Mouse (Mus musculus) heart, postnatal 25 days (tissue): ENCODE measurements at regions not wholly inside any gene's neighbourhood (a gene's known extent, or its start where the extent isn't known, plus 50 kb on each side); places are given as distances from the start of the nearest gene placed in this dataset.

Experiments
- DNase-seq: peaks from one replicate; pipeline ENCODE4 v3.0.0; 2022; ENCODE audit warnings: low spot score
- intact Hi-C: fragments of 180-260 bp; cut with DNase I; formaldehyde crosslinking; loops from one replicate; pipeline ENCODE4 v1.15.1; 2025

DNA sequence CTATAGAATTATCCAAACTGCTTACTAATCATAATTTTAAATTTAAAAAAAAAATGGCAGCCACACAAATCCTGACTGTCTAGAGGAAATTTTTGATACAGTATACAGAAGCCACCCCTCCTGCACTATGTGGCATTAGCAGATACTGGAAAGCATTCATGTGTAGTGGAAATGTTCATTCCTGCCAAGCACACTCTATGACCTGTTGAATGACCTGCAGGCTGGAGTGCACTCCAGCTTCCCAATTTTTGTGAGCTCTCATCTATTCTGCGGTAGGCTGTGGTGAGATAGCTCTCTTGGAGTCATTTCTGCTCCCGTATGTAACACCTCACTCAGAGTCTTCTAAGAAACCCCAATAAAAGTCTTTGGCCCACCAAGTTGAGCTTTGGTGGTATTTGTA is 382.5 kb downstream of the Nedd1 start:
- DNase-seq, result no peak
- intact Hi-C loops, result no loop called here

GRCm38 (mm10) chr10:92336949-92337348 is 385.3 kb downstream of the Nedd1 start:
- intact Hi-C loops, result no loop called here
- DNase-seq, result no peak

DNA sequence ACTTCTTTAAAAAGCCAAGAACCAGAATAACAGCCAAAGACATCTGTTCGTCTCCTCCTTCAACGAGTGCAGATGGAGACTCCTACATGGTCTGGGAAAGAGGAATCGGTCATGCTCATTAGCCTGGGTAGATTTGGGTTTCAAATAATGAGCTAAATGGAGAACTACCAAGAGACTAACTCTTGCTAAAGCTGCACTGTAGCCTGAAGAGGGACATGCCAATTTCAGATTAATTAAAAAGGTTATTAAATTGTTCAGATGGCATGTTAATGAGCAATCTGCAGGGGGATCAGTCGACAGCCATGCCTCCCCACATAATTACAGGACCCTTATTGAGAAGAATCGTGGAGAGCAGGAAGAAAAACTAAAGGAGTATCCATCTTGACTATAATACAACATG is 386.1 kb downstream of the Nedd1 start:
- DNase-seq, result no peak
- intact Hi-C loops, result no loop called here

- no peak for DNase-seq
- intact Hi-C loops, result no loop called here
Observed at GRCm38 (mm10) chr10:92335141-92335540, 387.1 kb downstream of the Nedd1 start.

DNA sequence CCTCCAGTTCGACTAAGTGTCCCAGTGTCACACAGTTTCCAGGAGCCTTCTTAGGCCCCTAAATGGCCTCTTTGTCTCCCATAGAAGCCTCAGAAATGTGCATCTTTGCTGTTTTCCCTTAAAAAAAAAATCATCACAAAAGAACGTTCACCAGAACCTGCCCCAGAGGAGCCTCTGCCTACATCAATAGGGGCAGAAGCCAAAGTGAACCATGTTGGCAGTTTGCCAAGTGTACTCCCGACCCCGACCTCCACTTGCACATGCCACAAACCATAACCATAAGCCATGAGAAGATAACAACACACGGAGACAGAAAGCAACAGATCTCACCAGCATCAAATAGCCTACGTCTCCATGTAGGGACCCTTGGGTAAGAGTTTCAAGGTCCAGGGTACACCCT is 388.4 kb downstream of the Nedd1 start:
- DNase-seq, result no peak
- intact Hi-C loops, result no loop called here

DNA sequence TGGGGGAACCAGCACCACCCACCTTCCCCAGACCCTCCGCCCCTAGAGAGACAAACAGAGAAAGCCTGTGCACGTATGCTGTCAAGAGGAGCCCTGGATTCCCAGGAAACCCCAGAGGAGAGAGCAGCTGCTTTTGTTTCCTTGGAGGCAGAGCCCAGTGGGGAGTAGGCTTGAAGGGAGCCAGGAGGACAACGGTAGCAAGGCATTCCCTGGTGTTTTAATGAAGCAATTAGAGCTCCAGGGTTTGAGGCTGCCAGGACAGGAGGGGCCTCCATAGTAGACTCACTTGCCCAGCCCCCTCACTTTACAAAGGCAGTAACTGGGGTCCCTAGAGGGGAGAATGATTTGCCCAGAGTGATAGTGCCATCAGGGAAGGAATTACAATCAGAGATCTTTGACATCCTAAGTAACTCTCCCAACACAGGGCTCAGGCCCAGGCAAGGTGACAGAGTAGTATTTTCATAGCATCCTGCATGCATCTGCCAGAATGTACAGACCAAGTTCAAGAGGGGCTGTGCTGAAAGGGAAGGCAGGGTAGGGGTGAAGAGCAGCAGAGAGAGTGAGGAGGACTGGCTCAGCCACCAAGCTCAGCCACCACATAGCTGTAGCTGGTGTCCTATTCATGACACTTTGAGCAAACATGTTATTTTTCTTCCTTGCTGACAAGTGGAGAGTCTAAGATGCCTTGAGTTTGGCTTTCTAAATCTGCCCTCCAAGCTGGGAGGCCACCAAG is 389.0 kb downstream of the Nedd1 start:
- intact Hi-C loops, result no loop called here
- DNase-seq, result no peak

- no peak for DNase-seq
- intact Hi-C loops, result no loop called here
Observed at GRCm38 (mm10) chr10:92330150-92330549, 392.1 kb downstream of the Nedd1 start.

DNA sequence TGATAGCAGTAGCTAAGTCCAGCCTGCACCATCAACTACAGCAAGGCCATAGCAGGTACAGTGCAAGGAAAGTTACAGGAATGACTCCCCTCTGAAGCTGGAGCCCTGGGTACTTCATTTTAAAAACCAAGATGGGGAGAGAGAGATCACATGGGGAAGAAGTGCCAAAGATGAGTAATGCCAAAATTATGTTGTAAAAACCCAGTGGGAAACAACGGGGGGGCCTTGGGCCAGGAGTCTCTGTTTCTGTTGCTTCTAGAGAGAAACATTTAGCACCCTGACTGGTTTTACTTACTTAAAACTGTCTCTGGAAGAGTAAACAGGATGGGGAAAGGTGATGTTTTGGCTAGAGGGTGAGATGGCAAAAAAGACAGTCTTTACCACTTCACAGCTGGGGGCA is 392.6 kb downstream of the Nedd1 start:
- intact Hi-C loops, result no loop called here
- DNase-seq, result no peak

GRCm38 (mm10) chr10:92325284-92325989 is 396.8 kb downstream of the Nedd1 start:
- no peak for DNase-seq
- intact Hi-C loops, result no loop called here

GRCm38 (mm10) chr10:92314606-92315005 is 407.6 kb downstream of the Nedd1 start:
- intact Hi-C loops, result no loop called here
- DNase-seq, result no peak

DNA sequence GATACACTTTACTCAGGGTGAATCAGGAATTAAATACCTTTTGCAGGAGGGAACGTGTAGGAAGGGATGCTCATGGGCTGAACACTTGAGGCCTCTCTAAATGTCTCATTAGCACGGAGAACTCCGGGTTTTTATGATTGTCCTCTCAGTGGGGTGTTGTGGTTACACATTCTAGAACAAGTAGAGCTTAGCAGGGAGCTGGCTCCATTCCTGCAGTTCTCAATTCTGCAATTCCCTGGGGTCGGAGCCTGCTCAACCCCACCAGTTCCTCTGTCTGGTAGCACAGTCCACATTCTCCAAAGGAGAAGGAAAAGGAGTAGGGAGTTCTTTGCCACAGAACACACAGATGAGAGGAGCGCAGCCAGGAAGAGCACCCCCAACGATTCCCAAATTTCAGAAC is 409.9 kb downstream of the Nedd1 start:
- DNase-seq, result no peak
- intact Hi-C loops, result no loop called here

DNA sequence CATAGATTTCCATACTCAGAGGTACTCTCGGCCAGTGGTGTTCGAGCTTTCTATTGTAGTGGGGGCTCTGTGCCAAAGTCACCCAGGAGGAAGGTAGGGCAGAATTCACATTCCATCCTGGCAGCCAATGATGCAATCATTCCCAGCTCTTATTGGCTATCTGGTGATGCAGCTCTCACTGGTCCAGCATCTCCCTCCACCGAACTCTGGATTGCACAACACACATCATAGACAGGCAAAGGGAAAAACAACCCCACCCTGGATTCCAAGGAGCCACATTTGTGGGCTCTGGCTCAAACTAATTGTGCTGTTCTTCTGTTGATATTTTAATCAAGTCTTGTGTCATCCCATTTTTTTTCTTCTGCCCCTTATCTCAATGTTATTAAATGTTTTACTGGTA is 413.6 kb downstream of the Nedd1 start:
- intact Hi-C loops, result loop anchor here (2.0 to 10.0 kb wide), 4 partner anchors 344 to 1036 kb away; no protein-coding TSS in a partner anchor
- no peak for DNase-seq

GRCm38 (mm10) chr10:92307861-92308260 is 414.4 kb downstream of the Nedd1 start:
- DNase-seq, result no peak
- intact Hi-C loops, result loop anchor here (2.0 to 10.0 kb wide), 4 partner anchors 344 to 1036 kb away; no protein-coding TSS in a partner anchor

GRCm38 (mm10) chr10:92298693-92299092 is 423.5 kb downstream of the Nedd1 start:
- DNase-seq, result no peak
- intact Hi-C loops, result no loop called here

GRCm38 (mm10) chr10:92296837-92297236 is 425.4 kb downstream of the Nedd1 start:
- intact Hi-C loops, result no loop called here
- DNase-seq, result no peak

DNA sequence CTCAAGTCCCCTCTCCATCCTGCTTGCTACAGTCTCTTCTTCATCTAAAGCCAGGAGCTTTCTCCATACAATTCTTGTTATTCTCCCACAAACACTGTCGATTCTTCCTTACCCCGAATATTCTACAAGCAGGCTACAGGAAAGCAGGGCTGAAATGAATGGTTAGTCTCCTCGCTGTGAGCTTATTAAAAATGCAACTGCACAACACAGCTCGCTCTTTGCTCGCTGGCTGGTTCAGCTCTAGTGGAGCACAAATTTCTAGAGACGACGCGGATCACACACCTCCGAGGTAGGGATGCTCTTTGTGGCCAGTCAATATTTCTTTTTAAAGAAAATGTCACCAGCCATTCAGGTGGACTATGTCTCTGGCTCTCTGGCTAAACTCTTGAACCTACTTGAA is 425.9 kb downstream of the Nedd1 start:
- intact Hi-C loops, result no loop called here

DNA sequence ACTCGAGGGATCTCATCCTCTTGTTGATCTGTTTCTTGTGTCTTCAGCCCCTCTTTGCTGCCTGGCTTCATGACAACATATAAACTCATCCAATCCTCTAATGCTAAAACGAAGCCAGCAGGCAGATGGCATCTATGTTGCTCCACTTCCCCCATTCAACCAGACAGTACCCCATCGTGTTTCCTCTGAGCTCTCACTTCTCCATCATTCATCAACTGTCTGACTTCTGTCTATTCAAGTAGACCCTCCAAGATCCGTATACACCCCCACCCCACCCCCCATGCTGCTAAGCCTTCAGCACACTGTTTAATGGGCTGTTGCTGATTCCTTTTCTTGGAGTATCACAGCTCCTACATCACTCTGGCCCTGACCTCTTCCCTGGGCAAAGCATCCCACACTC is 429.0 kb downstream of the Nedd1 start:
- intact Hi-C loops, result no loop called here
- DNase-seq, result no peak

More for the DNA sequence above, 425.9 kb downstream of the Nedd1 start:
- DNase-seq, result no peak

GRCm38 (mm10) chr10:92289230-92289629 is 433.0 kb downstream of the Nedd1 start:
- DNase-seq, result no peak
- intact Hi-C loops, result no loop called here

GRCm38 (mm10) chr10:92284231-92284630 is 438.0 kb downstream of the Nedd1 start:
- intact Hi-C loops, result no loop called here
- no peak for DNase-seq

GRCm38 (mm10) chr10:92277981-92278380 is 444.2 kb downstream of the Nedd1 start:
- no peak for DNase-seq
- intact Hi-C loops, result no loop called here

- intact Hi-C loops, result no loop called here
- no peak for DNase-seq
Observed at GRCm38 (mm10) chr10:92257815-92258214, 464.4 kb downstream of the Nedd1 start.

GRCm38 (mm10) chr10:92248648-92249047 is 473.6 kb downstream of the Nedd1 start:
- intact Hi-C loops, result no loop called here
- DNase-seq, result no peak
